Mouse (Mus musculus) liver, embryonic 14 days (tissue): Measurements from ENCODE around the gene Klri2. TPM values are rescaled to one million over a fixed set of nuclear protein-coding genes. Genes with fewer than 3 reads are reported as not detected.

Source experiments
- polyA plus RNA-seq: library from polyadenylated mRNA; depleted of rRNA; stranded (reverse); fragments of >200 nt; gene quantifications from 2 replicates; pipeline ENCODE4 v1.2.3, GENCODE M21; 2012; rRNA removed

The Klri2 gene
- polyA plus RNA-seq = 0.01 TPM in 2 replicates

GRCm38 (mm10) chr6:129740069-129740721, at the start of gene Klri2:
TSS of gene Klri2 (minus strand) at chr6:129740484.

GRCm38 (mm10) chr6:129784170-129784569, 43.9 kb upstream of the Klri2 start, which contains the start of gene Gm156:
TSS of gene Gm156 (minus strand) at chr6:129784270.

GRCm38 (mm10) chr6:129717032-129717431, 23.3 kb downstream of the Klri2 start, which contains the start of gene Klri1:
TSS of gene Klri1 (minus strand) at chr6:129717132.

Other genes with a start within 250 kb of the Klri2 start
- 0.89 and 1.2 TPM in 2 replicates for gene Olr1, start 233.3 kb downstream of the Klri2 start, polyA plus RNA-seq
- 0.01 and 0.02 TPM in 2 replicates for gene Tmem52b, start 227.9 kb downstream of the Klri2 start, polyA plus RNA-seq
- gene Gabarapl1, start 207.3 kb downstream of the Klri2 start, polyA plus RNA-seq = 20.2 and 21.9 TPM in 2 replicates
- gene Klre1, start 162.6 kb downstream of the Klri2 start, polyA plus RNA-seq = 0.03 TPM in 1 of 2 replicates, not detected in the other
- 0.18 and 0.19 TPM in 2 replicates for gene Klrd1, start 148.7 kb downstream of the Klri2 start, polyA plus RNA-seq
- gene Klrk1, start 116.6 kb downstream of the Klri2 start, polyA plus RNA-seq = 0.21 and 0.32 TPM in 2 replicates
- not detected in 2 replicates for gene Klrc3, start 97.1 kb downstream of the Klri2 start, polyA plus RNA-seq
- 0.01 TPM in 1 of 2 replicates, not detected in the other for gene Klrc2, start 79.8 kb downstream of the Klri2 start, polyA plus RNA-seq
- gene Klrc1, start 61.5 kb downstream of the Klri2 start, polyA plus RNA-seq = 0.05 and 0.06 TPM in 2 replicates
- gene Klri1, start 23.4 kb downstream of the Klri2 start, polyA plus RNA-seq = 0.03 TPM in 1 of 2 replicates, not detected in the other
- gene Gm156, start 43.8 kb upstream of the Klri2 start, polyA plus RNA-seq = not detected in 2 replicates
- gene Gm17631, start 122.2 kb upstream of the Klri2 start, polyA plus RNA-seq = not detected in 2 replicates
- gene Klra17, start 136.2 kb upstream of the Klri2 start, polyA plus RNA-seq = 0.02 TPM in 2 replicates
- gene Klra5, start 177.2 kb upstream of the Klri2 start, polyA plus RNA-seq = not detected in 2 replicates